Mouse (Mus musculus) kidney, embryonic 16.5 days (tissue): ENCODE results near the gene Micall2. TPM values are rescaled to one million over a fixed set of nuclear protein-coding genes. Genes with fewer than 3 reads are reported as not detected.

Experiments used
- ATAC-seq: fragments of 200-750 bp; cut with Nextera tagmentation; 2 replicates; pipeline ENCODE4 v1.8.0; 2017; ENCODE audit warnings: moderate TSS enrichment; ENCODE audit not compliant: low FRiP score, low TSS enrichment
- H3K27ac ChIP-seq: fragments of 300-500 bp; sonication (generic); 2 replicates; pipeline ENCODE4 v1.5.1; 2014; ENCODE audit warnings: low read length
- H3K27me3 ChIP-seq: fragments of 300-500 bp; sonication (generic); 2 replicates; pipeline ENCODE4 v1.6.1; 2014; ENCODE audit warnings: low read length, control low read depth, mixed read lengths; ENCODE audit not compliant: insufficient read depth
- H3K36me3 ChIP-seq: fragments of 300-500 bp; sonication (generic); 2 replicates; pipeline ENCODE4 v1.6.1; 2014; ENCODE audit warnings: low read length, control low read depth, mixed read lengths; ENCODE audit not compliant: insufficient read depth
- H3K4me1 ChIP-seq: fragments of 300-500 bp; sonication (generic); 2 replicates; pipeline ENCODE4 v1.6.1; 2014; ENCODE audit warnings: low read length, control low read depth, mixed read lengths; ENCODE audit not compliant: insufficient read depth
- H3K4me2 ChIP-seq: fragments of 300-500 bp; sonication (generic); replicated peaks from 2 replicates; pipeline ENCODE4 v1.6.1; 2014; ENCODE audit warnings: low read depth, low read length
- H3K4me3 ChIP-seq: fragments of 300-500 bp; sonication (generic); 2 replicates; pipeline ENCODE4 v1.5.1; 2014; ENCODE audit warnings: mild to moderate bottlenecking, low read length
- H3K9ac ChIP-seq: fragments of 300-500 bp; sonication (generic); replicated peaks from 2 replicates; pipeline ENCODE4 v1.6.1; 2014; ENCODE audit warnings: low read length
- H3K9me3 ChIP-seq: fragments of 300-500 bp; sonication (generic); 2 replicates; pipeline ENCODE4 v1.6.1; 2016; ENCODE audit warnings: low read length, control low read depth
- WGBS: fragments of 180-500 bp; shearing (Covaris S2); extraction: QIAGEN DNeasy Blood & Tissue Kit; methylation state at CpG from one replicate; pipeline ENCODE4 v1.1.7; 2014; 5-methylcytosine and 5-hydroxymethylcytosine counted together
- polyA plus RNA-seq: library from polyadenylated mRNA; unstranded; fragments of >200 nt; fragmentation: Nextera tagmentation; extraction: Ambion mirVana; gene quantifications from 2 replicates; pipeline ENCODE4 v1.2.1, GENCODE M21; 2015

Gene Micall2
- polyA plus RNA-seq, 1 experiment from 2014 or later, result 5.4 TPM

DNA sequence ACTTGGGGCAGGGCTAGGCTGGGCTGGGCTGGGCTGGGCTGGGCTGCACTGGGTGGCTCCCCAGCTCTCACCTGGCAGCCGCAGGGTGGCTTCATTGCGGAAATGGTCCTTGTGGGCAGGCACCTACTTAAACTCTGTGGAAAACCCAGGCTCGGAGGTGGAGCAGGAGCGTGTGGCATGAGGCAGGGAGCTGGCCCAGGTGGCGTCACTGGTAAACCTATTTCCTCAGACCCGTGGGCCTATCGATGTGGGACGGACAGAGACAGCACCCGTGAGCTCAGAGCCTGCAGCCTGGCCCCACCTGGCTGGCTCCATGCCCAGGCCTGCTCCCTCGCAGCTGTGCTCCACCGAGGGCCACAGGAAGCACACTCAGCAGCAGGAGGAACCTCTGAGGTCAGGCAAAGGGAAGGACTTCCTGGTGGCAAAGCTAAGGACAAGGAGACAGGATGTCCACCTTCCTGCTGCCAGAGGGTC is 3.5 kb downstream of the Micall2 start:
- peak overlapping the region; percentile 9; the same call in 1 of the 2 replicates for H3K4me2 ChIP-seq
- WGBS, result 53% methylated on average over 11 of the region's 11 CpGs
- peaks cover 52% of the 10 kb centered on the region for H3K4me1 ChIP-seq
- no peak overlapping the region for H3K4me3 ChIP-seq
- H3K9me3 ChIP-seq, result no peaks in the 10 kb centered on the region
- peak overlapping the region; percentile 41 for H3K27ac ChIP-seq
- no peak; the same call in 1 of the 2 replicates for ATAC-seq
- no peaks in the 10 kb centered on the region for H3K36me3 ChIP-seq
- no peak overlapping the region; the same call in 1 of the 2 replicates for H3K9ac ChIP-seq
- no peaks in the 10 kb centered on the region for H3K27me3 ChIP-seq

DNA sequence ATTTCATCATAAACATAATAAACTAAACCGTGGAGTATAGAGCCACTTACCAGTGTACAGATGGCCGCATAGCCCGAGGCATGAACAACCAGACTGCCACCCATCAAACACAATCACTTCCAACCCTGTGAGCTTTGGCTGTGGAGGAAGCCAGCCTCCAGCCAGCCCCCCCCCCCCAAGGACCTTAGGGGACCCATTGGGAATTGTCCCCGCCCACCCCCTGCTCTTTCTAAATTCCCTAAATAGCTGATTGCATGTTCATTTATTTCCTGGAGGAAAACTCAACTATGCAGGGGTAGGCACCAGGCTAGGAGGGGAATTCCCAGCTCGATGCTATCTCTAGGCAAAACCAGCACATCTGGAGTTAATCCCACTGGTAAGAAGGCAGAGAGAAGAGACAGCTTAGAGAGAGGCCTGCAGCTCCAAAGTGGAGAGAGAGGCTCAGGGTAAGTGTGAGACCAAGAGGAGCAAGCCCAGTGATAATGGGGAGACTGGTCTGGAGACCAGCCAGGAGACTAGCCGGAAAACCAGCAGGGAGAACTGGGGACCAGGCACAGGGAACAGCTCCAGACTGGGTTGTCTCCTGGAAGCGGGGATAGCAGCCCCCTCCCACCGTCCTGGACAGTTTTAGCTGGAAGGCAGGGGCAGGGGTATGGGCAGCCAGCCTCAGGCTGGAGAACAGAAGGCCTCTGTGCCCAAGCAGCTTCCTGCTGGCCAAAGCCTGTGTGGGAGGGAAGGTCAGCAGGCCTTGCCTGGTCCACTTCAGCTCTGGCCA is 5.2 kb downstream of the Micall2 start:
- no peaks in the 10 kb centered on the region for H3K27me3 ChIP-seq
- peak overlapping the region; percentile 79 for H3K27ac ChIP-seq
- no peaks in the 10 kb centered on the region for H3K36me3 ChIP-seq
- no peaks in the 10 kb centered on the region for H3K9me3 ChIP-seq
- peaks cover 45% of the 10 kb centered on the region for H3K4me1 ChIP-seq
- no peak overlapping the region for H3K4me3 ChIP-seq
- no peak for ATAC-seq
- peak overlapping the region; percentile 50 for H3K9ac ChIP-seq
- 49% methylated on average over 8 of the region's 8 CpGs for WGBS
- H3K4me2 ChIP-seq, result peak overlapping the region; percentile 19

DNA sequence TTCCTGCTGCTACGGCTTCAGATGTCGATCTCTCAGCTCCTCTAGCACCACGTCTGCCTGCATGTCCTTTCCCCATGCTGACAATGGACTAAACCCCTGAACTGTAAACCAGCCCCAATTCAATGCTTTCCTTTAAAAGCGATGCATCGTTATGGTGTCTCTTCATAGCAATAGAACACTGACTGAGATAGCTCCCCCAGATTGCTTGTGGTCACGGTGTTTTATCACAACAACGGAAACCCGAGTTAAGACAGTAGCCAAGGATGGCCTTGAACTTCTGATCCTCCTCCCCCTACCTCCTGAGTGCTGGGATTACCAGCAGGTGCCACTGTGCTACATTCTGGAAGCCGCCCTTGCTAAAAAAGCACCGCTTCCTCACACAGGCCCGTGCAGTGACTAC is 8.9 kb downstream of the Micall2 start:
- 78% methylated on average over 11 of the region's 11 CpGs for WGBS
- no peak overlapping the region for H3K27ac ChIP-seq
- no peaks in the 10 kb centered on the region for H3K9me3 ChIP-seq
- no peaks in the 10 kb centered on the region for H3K36me3 ChIP-seq
- H3K4me2 ChIP-seq, result no peak overlapping the region
- H3K27me3 ChIP-seq, result no peaks in the 10 kb centered on the region
- no peak overlapping the region for H3K9ac ChIP-seq
- H3K4me3 ChIP-seq, result no peak overlapping the region
- ATAC-seq, result no peak
- peaks cover 29% of the 10 kb centered on the region for H3K4me1 ChIP-seq

DNA sequence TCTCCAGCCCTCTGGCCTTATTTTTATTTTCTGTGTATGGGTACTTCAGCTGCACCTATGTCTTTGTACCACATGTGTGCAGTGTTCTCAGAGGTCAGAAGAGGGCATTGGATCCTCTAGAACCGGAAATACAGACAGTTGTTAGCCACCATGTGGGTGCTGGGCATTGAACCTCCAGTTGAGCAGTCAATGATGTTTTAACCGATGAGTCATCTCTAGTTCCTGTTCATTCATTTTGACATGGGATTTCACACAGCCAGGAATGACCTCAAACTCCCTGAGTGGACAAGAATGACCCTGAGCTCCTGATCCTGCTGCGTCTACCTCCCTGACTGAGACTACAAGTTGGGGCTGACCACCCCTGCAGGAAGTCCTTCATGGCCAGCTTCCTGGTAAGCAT is 9.9 kb downstream of the Micall2 start:
- H3K4me3 ChIP-seq, result no peak overlapping the region
- ATAC-seq, result no peak
- WGBS, result 85% methylated on average over 3 of the region's 3 CpGs

DNA sequence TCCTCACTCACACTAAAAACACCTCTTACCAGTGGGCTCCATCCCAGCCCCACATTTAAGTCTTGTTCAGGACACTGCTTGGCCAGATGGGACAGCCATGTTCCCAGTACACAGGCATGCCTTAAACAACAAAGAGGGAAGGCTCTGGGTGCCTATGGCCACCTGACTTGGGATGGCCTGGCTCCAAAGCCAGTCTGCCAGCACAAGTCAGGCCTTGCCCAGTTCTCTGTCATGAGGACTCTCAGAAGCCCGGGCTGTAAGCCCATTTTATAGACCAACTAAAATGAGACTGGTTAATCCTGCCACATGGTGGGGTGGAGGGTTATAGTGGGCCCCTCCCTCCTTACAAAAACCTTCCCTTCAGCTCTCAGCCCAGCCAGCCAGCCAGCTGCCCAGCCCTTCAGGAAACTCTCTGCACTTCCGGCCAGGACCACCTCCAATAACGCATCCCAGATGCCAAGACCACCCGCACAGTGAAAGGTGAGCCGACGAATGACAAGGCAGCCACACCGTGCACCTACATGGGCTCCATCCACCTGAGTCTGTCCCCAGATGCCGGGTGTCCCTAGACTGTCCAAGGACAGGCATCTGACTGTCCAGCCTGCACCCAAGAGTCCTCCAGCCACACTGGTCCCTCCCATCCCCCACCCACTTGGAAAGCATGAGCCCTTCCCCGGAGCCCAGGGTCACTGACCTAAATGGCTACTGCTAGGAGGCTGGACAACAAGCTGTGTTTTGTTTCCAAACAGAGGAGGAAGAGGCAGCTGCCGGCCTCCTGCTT is 11.6 kb downstream of the Micall2 start:
- peak; percentile 56 for ATAC-seq
- Histone ChIP-seq H3K27ac (0 out of 2 replicates have a peak overlapping the region, but pooled peaks have one; percentile 54), H3K36me3 (no peaks in the 10 kb centered on the region), H3K4me3 (no peak overlapping the region), H3K4me2 (0 out of 2 replicates have a peak overlapping the region, but pooled peaks have one; percentile 11), H3K9me3 (no peaks in the 10 kb centered on the region), H3K9ac (peak overlapping the region; percentile 32; the same call in 1 of the 2 replicates), H3K4me1 (peaks cover 12% of the 10 kb centered on the region), H3K27me3 (no peaks in the 10 kb centered on the region)
- WGBS, result 22% methylated on average over 10 of the region's 10 CpGs

More for the DNA sequence above, 9.9 kb downstream of the Micall2 start:
- H3K36me3 ChIP-seq, result no peaks in the 10 kb centered on the region
- H3K27ac ChIP-seq, result no peak overlapping the region
- no peak overlapping the region for H3K9ac ChIP-seq
- H3K4me1 ChIP-seq, result peaks cover 25% of the 10 kb centered on the region
- H3K27me3 ChIP-seq, result no peaks in the 10 kb centered on the region
- no peak overlapping the region for H3K4me2 ChIP-seq
- H3K9me3 ChIP-seq, result no peaks in the 10 kb centered on the region

DNA sequence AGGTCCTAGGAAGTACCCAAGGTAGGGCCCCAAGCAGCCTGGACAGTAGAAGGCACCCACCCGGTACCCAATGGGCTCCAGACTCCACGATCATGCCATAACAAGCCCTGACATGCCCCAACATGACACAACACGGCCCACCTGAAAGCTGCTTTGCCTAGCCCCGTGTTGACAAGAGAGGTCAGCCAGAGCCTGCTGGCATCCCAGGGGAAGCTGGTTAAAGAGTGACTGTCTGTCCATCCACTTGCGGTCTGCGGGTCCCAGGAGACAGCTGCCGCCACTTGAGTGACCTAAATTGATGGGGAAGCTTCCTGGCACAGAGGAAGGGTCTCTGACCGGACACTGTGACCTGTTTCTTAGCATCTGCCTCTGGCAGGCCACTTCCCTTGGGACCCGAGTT is 13.0 kb downstream of the Micall2 start:
- H3K4me2 ChIP-seq, result no peak overlapping the region
- H3K4me3 ChIP-seq, result no peak overlapping the region
- no peaks in the 10 kb centered on the region for H3K27me3 ChIP-seq
- 65% methylated on average over 9 of the region's 9 CpGs for WGBS
- no peaks in the 10 kb centered on the region for H3K36me3 ChIP-seq
- no peaks in the 10 kb centered on the region for H3K9me3 ChIP-seq
- no peak overlapping the region for H3K9ac ChIP-seq
- no peak for ATAC-seq
- no peak overlapping the region for H3K27ac ChIP-seq
- peaks cover 15% of the 10 kb centered on the region for H3K4me1 ChIP-seq

DNA sequence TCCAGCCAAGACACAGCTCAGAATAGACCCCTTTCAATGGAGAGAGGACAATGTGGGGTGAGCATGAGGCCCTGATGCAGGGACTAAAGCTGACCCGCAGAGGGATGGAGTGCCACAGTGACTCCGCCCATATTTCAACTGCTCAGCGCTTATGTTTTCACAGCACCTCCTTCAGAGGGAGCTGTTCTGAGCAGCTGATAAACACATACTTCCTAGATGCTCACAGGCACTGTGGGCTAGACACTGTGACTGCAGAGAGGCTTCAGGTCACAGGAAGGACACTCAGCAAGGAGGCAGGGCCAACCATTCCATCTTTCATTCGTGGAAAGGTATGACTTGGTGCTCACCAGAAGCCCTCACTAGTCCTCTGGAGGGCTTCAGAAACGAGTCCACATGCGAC is 13.4 kb downstream of the Micall2 start:
- ATAC-seq, result no peak
- Histone ChIP-seq H3K4me2 (no peak overlapping the region), H3K9ac (no peak overlapping the region), H3K27ac (no peak overlapping the region), H3K9me3 (no peaks in the 10 kb centered on the region), H3K4me3 (no peak overlapping the region), H3K36me3 (no peaks in the 10 kb centered on the region), H3K27me3 (no peaks in the 10 kb centered on the region), H3K4me1 (peaks cover 15% of the 10 kb centered on the region)
- WGBS, result 62% methylated on average over 6 of the region's 6 CpGs

DNA sequence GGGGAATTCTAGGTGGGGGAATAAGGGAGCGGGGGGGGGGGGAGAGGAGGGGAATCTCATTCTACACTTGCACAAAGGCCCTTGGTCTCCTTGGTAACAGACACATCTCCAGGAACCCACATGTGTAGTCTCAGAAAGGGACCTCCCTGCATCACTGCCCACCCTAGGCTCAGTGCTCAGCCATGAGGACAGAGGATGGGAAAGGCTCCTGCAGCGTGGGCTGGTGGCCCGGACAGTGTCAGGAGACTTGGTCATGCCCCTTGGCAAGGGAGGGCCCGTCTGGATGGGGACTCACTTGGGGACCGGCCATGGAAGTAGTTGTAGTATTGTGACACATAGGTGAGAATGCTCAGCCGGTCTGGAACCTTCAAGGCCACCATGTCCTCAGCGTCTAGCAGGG is 17.2 kb downstream of the Micall2 start:
- Histone ChIP-seq H3K9ac (no peak overlapping the region), H3K4me3 (no peak overlapping the region), H3K4me2 (no peak overlapping the region), H3K27me3 (no peaks in the 10 kb centered on the region), H3K9me3 (no peaks in the 10 kb centered on the region), H3K4me1 (peaks cover 3% of the 10 kb centered on the region; the same call in 1 of the 2 replicates), H3K36me3 (no peaks in the 10 kb centered on the region; the same call in 1 of the 2 replicates), H3K27ac (no peak overlapping the region)
- 68% methylated on average over 7 of the region's 7 CpGs for WGBS
- no peak for ATAC-seq

DNA sequence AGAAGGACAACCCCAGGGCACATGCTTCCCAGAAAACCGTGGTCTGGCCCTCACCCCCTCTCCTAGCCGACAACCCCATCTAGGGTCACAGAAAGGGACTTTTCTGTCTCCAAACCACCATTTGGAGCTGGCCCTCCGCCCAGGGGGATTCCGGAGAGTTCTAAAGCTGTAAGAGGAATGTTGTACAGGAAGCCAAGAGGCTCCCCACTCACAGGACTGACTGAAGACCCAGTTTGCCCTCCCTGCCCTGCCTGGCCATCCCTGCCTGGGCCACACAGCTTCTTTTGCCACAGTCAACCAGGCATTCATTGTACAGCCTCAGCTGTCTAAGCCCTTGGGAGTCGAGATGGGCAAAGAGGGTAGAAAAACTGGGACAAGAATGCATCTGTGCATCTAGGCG is 17.6 kb downstream of the Micall2 start:
- H3K27ac ChIP-seq, result no peak overlapping the region; the same call in 1 of the 2 replicates
- no peaks in the 10 kb centered on the region; the same call in 1 of the 2 replicates for H3K36me3 ChIP-seq
- 62% methylated on average over 6 of the region's 6 CpGs for WGBS
- no peak for ATAC-seq
- H3K4me3 ChIP-seq, result no peak overlapping the region
- no peak overlapping the region for H3K9ac ChIP-seq
- no peaks in the 10 kb centered on the region for H3K27me3 ChIP-seq
- H3K9me3 ChIP-seq, result no peaks in the 10 kb centered on the region
- peaks cover 3% of the 10 kb centered on the region; the same call in 1 of the 2 replicates for H3K4me1 ChIP-seq
- no peak overlapping the region for H3K4me2 ChIP-seq
